Mouse (Mus musculus): ENCODE data around the gene Siglecf.

DNA sequence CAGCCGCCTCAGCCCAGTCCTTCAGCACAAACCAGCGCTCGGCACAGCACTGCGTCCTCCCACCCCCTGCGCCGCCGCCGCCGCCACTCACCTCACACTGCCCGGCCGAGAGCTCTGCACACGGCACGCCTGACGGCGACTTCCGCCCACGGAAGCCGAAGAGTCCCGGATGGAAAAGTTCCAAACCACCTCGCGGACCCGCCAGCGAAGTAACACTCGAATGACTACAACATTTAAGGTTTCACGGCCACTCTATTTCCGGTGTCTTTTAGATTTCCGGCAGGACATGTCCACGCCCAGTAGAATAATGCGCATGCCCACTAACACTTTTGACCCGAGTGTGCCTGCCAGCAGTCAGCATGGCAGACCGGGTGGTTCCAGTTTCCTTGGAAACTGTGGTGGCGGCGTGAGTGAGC, 38.1 kb upstream of the Siglecf start, which contains the start of gene Zfp715:
- no peak for TF ChIP-seq GATA1 (IDR thresholded peaks at IDR 0.05; ENCODE audit: borderline replicate concordance, low read length)
- peak; percentile 64; the same call in 1 of the 2 replicates for TF ChIP-seq FLI1 (IDR thresholded peaks at IDR 0.05; ENCODE audit: low read length)
